8 mouse cellular contexts compared by ENCODE assay signal in the genomic region with DNA sequence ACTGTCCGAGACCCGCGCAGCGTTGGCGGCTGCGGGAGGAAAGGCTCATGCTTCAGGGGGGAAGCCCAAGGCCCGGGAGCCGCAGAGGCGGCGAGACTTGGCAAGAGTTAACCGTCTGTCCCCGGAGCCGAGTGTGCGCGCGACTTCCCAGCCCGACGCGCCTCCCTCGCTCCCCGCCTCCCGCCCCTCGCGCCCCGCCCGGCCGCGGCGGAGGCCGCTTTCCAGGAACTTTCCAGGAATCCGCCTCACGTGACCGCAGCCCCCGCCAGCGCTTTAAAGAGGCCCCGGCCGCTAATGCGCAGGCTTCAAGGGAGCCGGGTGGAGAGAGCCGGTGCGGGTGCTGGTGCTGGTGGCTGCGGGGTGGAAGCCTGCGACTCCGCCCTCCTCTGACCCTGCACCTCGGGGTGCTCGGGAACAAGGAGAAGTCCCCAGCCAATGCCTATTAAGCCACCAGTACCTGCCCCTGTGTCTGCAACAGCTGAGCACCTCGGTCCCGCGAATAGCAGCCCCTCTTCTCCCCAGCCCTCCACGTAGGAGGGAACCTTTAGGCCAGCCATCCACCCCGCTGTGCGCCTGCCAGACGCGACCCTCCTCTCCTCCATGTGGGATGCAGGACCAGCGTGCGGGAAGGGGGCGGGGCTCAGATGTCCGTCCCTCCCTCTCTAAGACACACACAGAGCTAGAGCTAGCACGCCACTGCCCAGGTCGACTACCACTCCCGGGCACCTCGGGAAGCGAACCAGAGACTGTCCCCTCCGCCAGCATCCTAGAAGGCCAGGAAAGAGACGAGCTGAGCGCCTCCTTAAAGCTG. TPM values are rescaled to one million over a fixed set of nuclear protein-coding genes. Genes with fewer than 3 reads are reported as not detected.
DNase-seq lines count a peak whose midpoint lies in the region; ATAC-seq and TF ChIP-seq lines count a peak whose summit lies in the region.

TSS of gene Socs2 (minus strand) at position 496 of the 811 bp plus-strand sequence.

- WGBS in embryonic facial prominence, embryonic 12.5 days: 1% methylated on average over 64 of the region's 66 CpGs
- under 1% methylated on average over 66 of the region's 66 CpGs for WGBS in heart, adult 2 months
- under 1% methylated on average over 64 of the region's 66 CpGs for WGBS in limb, embryonic 12.5 days
- WGBS in midbrain, embryonic 14.5 days: under 1% methylated on average over 66 of the region's 66 CpGs
- under 1% methylated on average over 65 of the region's 66 CpGs for WGBS in spleen, adult 2 months

- no peaks in the 10 kb centered on the region for H3K27me3 ChIP-seq in embryonic facial prominence, embryonic 12.5 days
- no peaks in the 10 kb centered on the region for H3K27me3 ChIP-seq in heart, adult 2 months (ENCODE audit: control insufficient read depth, insufficient read depth, low read length)
- H3K27me3 ChIP-seq in limb, embryonic 12.5 days: peaks cover 15% of the 10 kb centered on the region
- 0 out of 2 replicates have a peak, but pooled peaks cover 5% of the 10 kb centered on the region for H3K27me3 ChIP-seq in midbrain, embryonic 14.5 days (ENCODE audit: control insufficient read depth, insufficient read depth, low read length)
- peaks cover 33% of the 10 kb centered on the region for H3K27me3 ChIP-seq in spleen, adult 2 months (ENCODE audit: control insufficient read depth, insufficient read depth, low read length)

- TF ChIP-seq EP300 in heart, adult 2 months (IDR thresholded peaks at IDR 0.05; ENCODE audit: insufficient read depth, low read depth, low read length): 0 out of 2 replicates have a peak, but pooled peaks have one; percentile 35

- H3K4me2 ChIP-seq in embryonic facial prominence, embryonic 12.5 days (replicated peaks): peak within 1 kb of the TSS; percentile 98
- peak within 1 kb of the TSS; percentile 95 for H3K4me2 ChIP-seq in limb, embryonic 12.5 days
- peak within 1 kb of the TSS; percentile 96 for H3K4me2 ChIP-seq in midbrain, embryonic 14.5 days (ENCODE audit: low read length)

- peak within 1 kb of the TSS; percentile 71 for H3K4me3 ChIP-seq in embryonic facial prominence, embryonic 12.5 days
- H3K4me3 ChIP-seq in heart, adult 2 months: peak within 1 kb of the TSS; percentile 62
- H3K4me3 ChIP-seq in limb, embryonic 12.5 days (replicated peaks): peak within 1 kb of the TSS; percentile 71
- H3K4me3 ChIP-seq in midbrain, embryonic 14.5 days (replicated peaks; ENCODE audit: low read depth, low read length): peak within 1 kb of the TSS; percentile 69
- H3K4me3 ChIP-seq in spleen, adult 2 months (ENCODE audit: extremely low read depth, insufficient read depth, insufficient read length): peak within 1 kb of the TSS; percentile 60

- peak; percentile 74 for DNase-seq in 416B (ENCODE audit: low read depth)
- peak; percentile 94 to 95 for DNase-seq in adrenal gland, postnatal 36 days
- peak; percentile 95 to 96 for DNase-seq in heart, adult 2 months
- DNase-seq in kidney, adult 8-10 months: peak; percentile 91 to 93
- DNase-seq in midbrain, embryonic 14.5 days: peak; percentile 97
- peak in 1 of 2 experiments; percentile 41 for DNase-seq in spleen, adult 2 months (ENCODE audit: low read depth in 1 of 2, low spot score in 2 of 2)

- no peaks in the 10 kb centered on the region for H3K36me3 ChIP-seq in embryonic facial prominence, embryonic 12.5 days
- peaks cover 7% of the 10 kb centered on the region for H3K36me3 ChIP-seq in heart, adult 2 months (ENCODE audit: control insufficient read depth, insufficient read depth, low read length)
- no peaks in the 10 kb centered on the region for H3K36me3 ChIP-seq in limb, embryonic 12.5 days
- no peaks in the 10 kb centered on the region for H3K36me3 ChIP-seq in midbrain, embryonic 14.5 days (ENCODE audit: control insufficient read depth, insufficient read depth, low read length)
- no peaks in the 10 kb centered on the region for H3K36me3 ChIP-seq in spleen, adult 2 months (ENCODE audit: control insufficient read depth, insufficient read depth, low read length)

- peaks cover 4% of the 10 kb centered on the region for H3K4me1 ChIP-seq in embryonic facial prominence, embryonic 12.5 days
- no peaks in the 10 kb centered on the region for H3K4me1 ChIP-seq in heart, adult 2 months (ENCODE audit: control insufficient read depth, insufficient read depth, low read length)
- peaks cover 18% of the 10 kb centered on the region for H3K4me1 ChIP-seq in limb, embryonic 12.5 days (replicated peaks)
- H3K4me1 ChIP-seq in midbrain, embryonic 14.5 days (ENCODE audit: control insufficient read depth, insufficient read depth, low read length): peaks cover 14% of the 10 kb centered on the region
- peaks cover 22% of the 10 kb centered on the region for H3K4me1 ChIP-seq in spleen, adult 2 months (ENCODE audit: control insufficient read depth, insufficient read depth, insufficient read length)

- peaks cover 6% of the 10 kb centered on the region for H3K79me2 ChIP-seq in heart, adult 2 months (replicated peaks; ENCODE audit: control insufficient read depth, insufficient read depth, low read length)

- intact Hi-C loops in heart, adult 2 months (cut with DNase I): loop anchor here (1.0 to 5.0 kb wide), 5 partner anchors 28 to 274 kb away; no protein-coding TSS in a partner anchor

- peak within 1 kb of the TSS; percentile 92 for H3K27ac ChIP-seq in embryonic facial prominence, embryonic 12.5 days
- peak within 1 kb of the TSS; percentile 99 for H3K27ac ChIP-seq in heart, adult 2 months
- H3K27ac ChIP-seq in limb, embryonic 12.5 days: peak within 1 kb of the TSS; percentile 93
- peak within 1 kb of the TSS; percentile 90 for H3K27ac ChIP-seq in midbrain, embryonic 14.5 days (replicated peaks; ENCODE audit: low read depth, low read length)
- peak within 1 kb of the TSS; percentile 37; the same call in 1 of the 2 replicates for H3K27ac ChIP-seq in spleen, adult 2 months (ENCODE audit: insufficient read depth, low read length)

- peak; percentile 82 for ATAC-seq in embryonic facial prominence, embryonic 12.5 days (ENCODE audit: insufficient number of reproducible peaks, insufficient read depth, low FRiP score, low TSS enrichment)
- peak; percentile 79 for ATAC-seq in limb, embryonic 12.5 days (ENCODE audit: insufficient number of reproducible peaks, insufficient read depth, low FRiP score, low TSS enrichment, low read depth)
- ATAC-seq in midbrain, embryonic 14.5 days (ENCODE audit: low FRiP score, low TSS enrichment): peak; percentile 83

- H3K9ac ChIP-seq in embryonic facial prominence, embryonic 12.5 days: peak within 1 kb of the TSS; percentile 81
- H3K9ac ChIP-seq in heart, adult 2 months (ENCODE audit: low read depth, low read length): peak within 1 kb of the TSS; percentile 88
- peak within 1 kb of the TSS; percentile 80 for H3K9ac ChIP-seq in limb, embryonic 12.5 days (replicated peaks)
- H3K9ac ChIP-seq in midbrain, embryonic 14.5 days (replicated peaks; ENCODE audit: low read length): peak within 1 kb of the TSS; percentile 82

- TF ChIP-seq CTCF in heart, adult 2 months (IDR thresholded peaks at IDR 0.05): no peak
- TF ChIP-seq CTCF in spleen, adult 2 months (IDR thresholded peaks at IDR 0.05; ENCODE audit: extremely low read depth, insufficient read depth, insufficient read length, insufficient replicate concordance): no peak

- no peaks in the 10 kb centered on the region for H3K9me3 ChIP-seq in embryonic facial prominence, embryonic 12.5 days
- no peaks in the 10 kb centered on the region for H3K9me3 ChIP-seq in limb, embryonic 12.5 days
- no peaks in the 10 kb centered on the region for H3K9me3 ChIP-seq in midbrain, embryonic 14.5 days (ENCODE audit: control insufficient read depth, low read length)

- peak; percentile 67 for TF ChIP-seq POLR2A in heart, adult 2 months (IDR thresholded peaks at IDR 0.05; ENCODE audit: insufficient read depth, low read depth, low read length)
- TF ChIP-seq POLR2A in spleen, adult 2 months (IDR thresholded peaks at IDR 0.05; ENCODE audit: low read depth, low read length): no peak

RNA-seq across cellular contexts. Expression of gene Socs2, which starts in this region (rescaled TPM):
- total RNA-seq in adrenal gland, postnatal 36 days (2021): 10 to 100 TPM; 25.3 to 26.5 TPM
- 70.7 and 73.2 TPM in 2 replicates for polyA plus RNA-seq in embryonic facial prominence, embryonic 12.5 days (2016; fragmentation: Nextera tagmentation; extraction: Ambion mirVana)
- total RNA-seq in heart, adult 2 months (2021): 10 to 100 TPM; 49.9 to 62.4 TPM
- polyA plus RNA-seq in heart, adult 2 months (2012; rRNA removed): 30.5 and 37.7 TPM in 2 replicates
- polyA plus RNA-seq in limb, embryonic 12.5 days (2016; fragmentation: Nextera tagmentation; extraction: Ambion mirVana): 61.3 and 72.4 TPM in 2 replicates
- polyA plus RNA-seq in midbrain, embryonic 14.5 days (2014; fragmentation: Nextera tagmentation; extraction: Ambion mirVana): 144 and 150 TPM in 2 replicates
- 10.2 and 12.7 TPM in 2 replicates for polyA plus RNA-seq in spleen, adult 2 months (2012; rRNA removed)

Comparison
In these comparisons a context has a peak if more than half of its experiments do, and no peak if none do; other contexts are left out.
1. H3K27ac ChIP-seq: peak in every context shown above with its lines; median percentile 99 in heart, adult 2 months; 93 in limb, embryonic 12.5 days; 92 in embryonic facial prominence, embryonic 12.5 days; 90 in midbrain, embryonic 14.5 days; 37 in spleen, adult 2 months.